Mouse (Mus musculus) forebrain, embryonic 15.5 days (tissue): ENCODE results near the gene Orai1. TPM values are rescaled to one million over a fixed set of nuclear protein-coding genes. Genes with fewer than 3 reads are reported as not detected.
A peak's percentile ranks its signal among the peaks of the same experiment; 100 is the strongest.

Experiments used
- ATAC-seq: fragments of 200-750 bp; cut with Nextera tagmentation; replicated peaks from 2 replicates; pipeline ENCODE4 v1.8.0; 2017; ENCODE audit warnings: mild to moderate bottlenecking, moderate TSS enrichment, moderate library complexity
- H3K27ac ChIP-seq: fragments of 300-500 bp; sonication (generic); replicated peaks from 2 replicates; pipeline ENCODE4 v1.5.1; 2015; ENCODE audit warnings: mild to moderate bottlenecking, inconsistent platforms
- H3K27me3 ChIP-seq: fragments of 300-500 bp; sonication (generic); 2 replicates; pipeline ENCODE4 v1.6.1; 2015; ENCODE audit warnings: inconsistent platforms
- H3K36me3 ChIP-seq: fragments of 300-500 bp; sonication (generic); 2 replicates; pipeline ENCODE4 v1.6.1; 2015; ENCODE audit warnings: mild to moderate bottlenecking, inconsistent platforms
- H3K4me1 ChIP-seq: fragments of 300-500 bp; sonication (generic); 2 replicates; pipeline ENCODE4 v1.6.1; 2015; ENCODE audit warnings: inconsistent platforms
- H3K4me2 ChIP-seq: fragments of 300-500 bp; sonication (generic); replicated peaks from 2 replicates; pipeline ENCODE4 v1.6.1; 2015; ENCODE audit warnings: mild to moderate bottlenecking, inconsistent platforms
- H3K4me3 ChIP-seq: fragments of 300-500 bp; sonication (generic); 2 replicates; pipeline ENCODE4 v1.5.1; 2015; ENCODE audit warnings: mild to moderate bottlenecking, inconsistent platforms
- H3K9ac ChIP-seq: fragments of 300-500 bp; sonication (generic); replicated peaks from 2 replicates; pipeline ENCODE4 v1.6.1; 2015; ENCODE audit warnings: mild to moderate bottlenecking, inconsistent platforms
- H3K9me3 ChIP-seq: fragments of 300-500 bp; sonication (generic); 2 replicates; pipeline ENCODE4 v1.6.1; 2016; ENCODE audit warnings: inconsistent platforms
- WGBS: fragments of 180-500 bp; shearing (Covaris S2); methylation state at CpG from one replicate; pipeline ENCODE4 v1.1.7; 2015; ENCODE audit warnings: mixed read lengths; 5-methylcytosine and 5-hydroxymethylcytosine counted together
- polyA plus RNA-seq: library from polyadenylated mRNA; unstranded; fragments of >200 nt; fragmentation: Nextera tagmentation; extraction: Ambion mirVana; gene quantifications from 2 replicates; pipeline ENCODE4 v1.2.1, GENCODE M21; 2015

Orai1 gene
- polyA plus RNA-seq, 1 experiment from 2014 or later = 14.9 TPM

DNA sequence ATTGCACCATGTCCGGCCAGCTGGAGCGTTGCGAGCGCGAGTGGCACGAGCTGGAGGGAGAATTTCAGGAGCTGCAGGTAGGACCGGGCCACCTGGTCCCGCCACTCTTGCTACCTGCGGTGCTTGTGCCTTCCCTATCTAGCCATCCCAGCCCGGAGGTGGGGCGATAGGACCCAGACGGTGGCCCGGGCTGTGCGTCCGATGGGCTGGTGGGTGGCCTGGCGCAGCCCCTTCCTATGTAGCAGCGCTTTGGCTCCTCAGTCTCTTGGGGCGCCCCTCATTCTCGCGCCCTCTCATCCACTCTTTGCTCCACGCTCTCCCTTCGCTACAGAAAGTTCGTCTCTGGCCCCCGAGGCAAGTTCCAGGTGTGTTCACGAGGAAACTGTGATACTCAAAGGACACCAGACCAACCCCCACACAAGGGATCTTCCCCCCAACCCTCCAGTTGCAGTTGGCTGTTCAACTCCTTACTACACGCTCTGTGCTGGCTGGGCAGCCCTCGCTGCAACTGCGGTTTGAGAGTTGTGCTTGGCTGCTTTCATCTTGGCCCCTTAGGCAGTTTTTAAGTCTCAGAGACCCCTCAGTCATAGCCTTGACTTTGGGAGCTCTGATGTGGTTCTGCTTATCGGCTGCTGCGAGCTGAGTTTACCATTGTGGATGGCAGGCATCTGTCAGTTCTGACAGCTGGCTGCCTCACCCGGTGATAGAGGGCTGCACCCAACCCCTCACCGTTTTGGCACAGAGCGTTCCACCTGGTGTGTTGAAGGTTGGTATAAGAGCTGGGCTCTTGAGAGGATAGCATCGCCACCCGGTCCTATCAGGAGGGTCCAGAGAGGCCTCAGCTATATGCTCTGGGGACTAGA, 61.8 kb downstream of the Orai1 start:
- peak overlapping the region; percentile 81 for H3K4me3 ChIP-seq
- peak overlapping the region; percentile 94 for H3K4me2 ChIP-seq
- no peaks in the 10 kb centered on the region for H3K36me3 ChIP-seq
- H3K27ac ChIP-seq = peak overlapping the region; percentile 61
- peak; percentile 75 for ATAC-seq
- WGBS = 4% methylated on average over 35 of the region's 35 CpGs
- H3K27me3 ChIP-seq = no peaks in the 10 kb centered on the region
- peaks cover 25% of the 10 kb centered on the region for H3K4me1 ChIP-seq
- peak overlapping the region; percentile 81 for H3K9ac ChIP-seq
- H3K9me3 ChIP-seq = no peaks in the 10 kb centered on the region

GRCm38 (mm10) chr5:123079568-123079967, 64.7 kb downstream of the Orai1 start:
- no peak overlapping the region for H3K27ac ChIP-seq
- H3K36me3 ChIP-seq = no peaks in the 10 kb centered on the region
- no peak for ATAC-seq
- H3K9me3 ChIP-seq = no peaks in the 10 kb centered on the region
- no peak overlapping the region for H3K9ac ChIP-seq
- no peak overlapping the region for H3K4me2 ChIP-seq
- H3K4me1 ChIP-seq = peaks cover 25% of the 10 kb centered on the region
- 78% methylated on average over 1 of the region's 1 CpGs for WGBS
- no peaks in the 10 kb centered on the region for H3K27me3 ChIP-seq
- H3K4me3 ChIP-seq = no peak overlapping the region

DNA sequence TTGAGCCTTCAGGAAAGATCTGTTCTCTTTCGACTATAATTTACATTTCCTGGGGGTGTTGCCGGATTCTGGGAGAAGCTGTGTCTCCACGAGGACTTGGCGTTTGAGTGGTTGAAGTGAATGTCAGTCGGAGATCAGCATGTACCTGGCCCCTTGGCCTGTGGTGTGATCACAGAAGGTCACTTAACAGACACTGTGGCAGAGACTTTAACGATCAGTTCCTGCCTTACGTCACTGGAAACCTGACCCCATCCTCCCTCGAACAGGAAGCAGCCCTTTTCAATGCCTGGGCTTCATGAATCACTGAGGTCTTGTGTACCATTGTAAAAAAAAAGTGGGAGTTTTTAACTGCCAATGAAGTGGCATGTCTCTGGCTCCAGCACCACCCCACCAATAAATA, 65.2 kb downstream of the Orai1 start:
- Histone ChIP-seq H3K4me1 (peaks cover 25% of the 10 kb centered on the region), H3K36me3 (no peaks in the 10 kb centered on the region), H3K4me3 (no peak overlapping the region), H3K9ac (no peak overlapping the region), H3K4me2 (no peak overlapping the region), H3K27me3 (no peaks in the 10 kb centered on the region), H3K9me3 (no peaks in the 10 kb centered on the region), H3K27ac (no peak overlapping the region)
- WGBS = 84% methylated on average over 8 of the region's 8 CpGs
- ATAC-seq = no peak

Other genes with a start within 250 kb of the Orai1 start
- gene Camkk2, start 235.7 kb upstream of the Orai1 start, polyA plus RNA-seq = 62.1 and 62.9 TPM in 2 replicates
- gene Anapc5, start 193.7 kb upstream of the Orai1 start, polyA plus RNA-seq = 538 and 543 TPM in 2 replicates
- 50.9 and 52.9 TPM in 2 replicates for gene Rnf34, start 165.0 kb upstream of the Orai1 start, polyA plus RNA-seq
- 138 and 141 TPM in 2 replicates for gene Kdm2b, start 25.3 kb upstream of the Orai1 start, polyA plus RNA-seq
- gene Morn3, start 31.9 kb downstream of the Orai1 start, polyA plus RNA-seq = 1.1 and 2.2 TPM in 2 replicates
- gene Tmem120b, start 53.3 kb downstream of the Orai1 start, polyA plus RNA-seq = 16.0 and 16.9 TPM in 2 replicates
- 11.4 and 12.4 TPM in 2 replicates for gene Rhof, start 117.6 kb downstream of the Orai1 start, polyA plus RNA-seq
- gene Setd1b, start 127.1 kb downstream of the Orai1 start, polyA plus RNA-seq = 13.6 and 13.7 TPM in 2 replicates
- 82.0 and 82.9 TPM in 2 replicates for gene Psmd9, start 154.3 kb downstream of the Orai1 start, polyA plus RNA-seq
- not detected in 2 replicates for gene Hpd, start 167.7 kb downstream of the Orai1 start, polyA plus RNA-seq
- 2.7 TPM in 2 replicates for gene Wdr66, start 237.0 kb downstream of the Orai1 start, polyA plus RNA-seq